Mouse (Mus musculus) limb, embryonic 13.5 days (tissue): ENCODE results near the gene Sowahd. TPM values are rescaled to one million over a fixed set of nuclear protein-coding genes. Genes with fewer than 3 reads are reported as not detected.

ENCODE experiments used
- polyA plus RNA-seq: library from polyadenylated mRNA; unstranded; fragments of >200 nt; fragmentation: Nextera tagmentation; extraction: Ambion mirVana; gene quantifications from 2 replicates; pipeline ENCODE4 v1.2.1, GENCODE M21; 2015

Sowahd gene
- polyA plus RNA-seq, 1 experiment from 2014 or later, result not detected

Other genes with a start within 250 kb of the Sowahd start
- gene Ube2a, start 174.9 kb upstream of the Sowahd start, polyA plus RNA-seq, result 123 TPM in 2 replicates
- 33.8 and 34.3 TPM in 2 replicates for gene C330007P06Rik, start 174.7 kb upstream of the Sowahd start, polyA plus RNA-seq
- 1.5 TPM in 2 replicates for gene Nkrf, start 145.9 kb upstream of the Sowahd start, polyA plus RNA-seq
- gene Sept6, start 57.1 kb upstream of the Sowahd start, polyA plus RNA-seq, result 75.9 and 77.1 TPM in 2 replicates
- 482 and 503 TPM in 2 replicates for gene Rpl39, start 36.6 kb downstream of the Sowahd start, polyA plus RNA-seq
- 17.4 and 19.7 TPM in 2 replicates for gene Upf3b, start 61.5 kb downstream of the Sowahd start, polyA plus RNA-seq
- 16.4 and 16.6 TPM in 2 replicates for gene Nkap, start 78.0 kb downstream of the Sowahd start, polyA plus RNA-seq
- not detected in 2 replicates for gene Akap14, start 120.0 kb downstream of the Sowahd start, polyA plus RNA-seq
- gene Ndufa1, start 142.3 kb downstream of the Sowahd start, polyA plus RNA-seq, result 459 and 474 TPM in 2 replicates
- gene Rnf113a1, start 142.4 kb downstream of the Sowahd start, polyA plus RNA-seq, result 12.3 and 13.8 TPM in 2 replicates
- 0.18 TPM in 1 of 2 replicates, not detected in the other for gene Gm9, start 162.2 kb downstream of the Sowahd start, polyA plus RNA-seq
- not detected in 2 replicates for gene Rhox1, start 173.4 kb downstream of the Sowahd start, polyA plus RNA-seq
- gene Rhox2a, start 196.1 kb downstream of the Sowahd start, polyA plus RNA-seq, result 0.29 TPM in 1 of 2 replicates, not detected in the other
- not detected in 2 replicates for gene Rhox3a, start 201.1 kb downstream of the Sowahd start, polyA plus RNA-seq
- not detected in 2 replicates for gene Rhox4a, start 216.5 kb downstream of the Sowahd start, polyA plus RNA-seq